Mouse (Mus musculus) embryonic facial prominence, embryonic 11.5 days (tissue): ENCODE measurements around the gene Tyrp1. TPM values are rescaled to one million over a fixed set of nuclear protein-coding genes. Genes with fewer than 3 reads are reported as not detected.

Experiments
- ATAC-seq: fragments of 200-750 bp; cut with Nextera tagmentation; replicated peaks from 2 replicates; pipeline ENCODE4 v1.8.0; 2017; ENCODE audit warnings: low read depth; ENCODE audit not compliant: insufficient number of reproducible peaks, low FRiP score, low TSS enrichment
- DNase-seq: peaks from one replicate; pipeline ENCODE4 v3.0.0-alpha.2; 2015; ENCODE audit warnings: low spot score
- H3K27ac ChIP-seq: fragments of 300-500 bp; sonication (generic); replicated peaks from 2 replicates; pipeline ENCODE4 v1.5.1; 2014; ENCODE audit warnings: mild to moderate bottlenecking, low read depth, low read length, control low read depth
- H3K27me3 ChIP-seq: fragments of 300-500 bp; sonication (generic); 2 replicates; pipeline ENCODE4 v1.6.1; 2014; ENCODE audit warnings: mild to moderate bottlenecking, low read length, moderate library complexity, mixed read lengths; ENCODE audit not compliant: control insufficient read depth, insufficient read depth
- H3K36me3 ChIP-seq: fragments of 300-500 bp; sonication (generic); replicated peaks from 2 replicates; pipeline ENCODE4 v1.6.1; 2014; ENCODE audit warnings: low read depth, mild to moderate bottlenecking, low read length, moderate library complexity, mixed read lengths; ENCODE audit not compliant: control insufficient read depth, insufficient read depth
- H3K4me1 ChIP-seq: fragments of 300-500 bp; sonication (generic); 2 replicates; pipeline ENCODE4 v1.6.1; 2014; ENCODE audit warnings: low read length, mixed read lengths; ENCODE audit not compliant: control insufficient read depth, insufficient read depth
- H3K4me2 ChIP-seq: fragments of 300-500 bp; sonication (generic); 2 replicates; pipeline ENCODE4 v1.6.1; 2014; ENCODE audit warnings: low read depth, mild to moderate bottlenecking, control low read depth, low read length, moderate library complexity
- H3K4me3 ChIP-seq: fragments of 300-500 bp; sonication (generic); 2 replicates; pipeline ENCODE4 v1.5.1; 2014; ENCODE audit warnings: low read depth, low read length, control low read depth
- H3K9ac ChIP-seq: fragments of 300-500 bp; sonication (generic); replicated peaks from 2 replicates; pipeline ENCODE4 v1.6.1; 2014; ENCODE audit warnings: mild to moderate bottlenecking, control low read depth, low read length
- H3K9me3 ChIP-seq: fragments of 300-500 bp; sonication (generic); replicated peaks from 2 replicates; pipeline ENCODE4 v1.6.1; 2016; ENCODE audit warnings: mild to moderate bottlenecking, low read length, inconsistent platforms, mixed read lengths; ENCODE audit not compliant: control insufficient read depth
- WGBS: fragments of 180-500 bp; shearing (Covaris S2); extraction: QIAGEN DNeasy Blood & Tissue Kit; methylation state at CpG from one replicate; pipeline ENCODE4 v1.1.7; 2014; 5-methylcytosine and 5-hydroxymethylcytosine counted together
- polyA plus RNA-seq: library from polyadenylated mRNA; unstranded; fragments of >200 nt; fragmentation: Nextera tagmentation; extraction: Ambion mirVana; gene quantifications from 2 replicates; pipeline ENCODE4 v1.2.1, GENCODE M21; 2014

Gene Tyrp1
- polyA plus RNA-seq, 1 experiment from 2014 or later = 2.1 TPM

DNA sequence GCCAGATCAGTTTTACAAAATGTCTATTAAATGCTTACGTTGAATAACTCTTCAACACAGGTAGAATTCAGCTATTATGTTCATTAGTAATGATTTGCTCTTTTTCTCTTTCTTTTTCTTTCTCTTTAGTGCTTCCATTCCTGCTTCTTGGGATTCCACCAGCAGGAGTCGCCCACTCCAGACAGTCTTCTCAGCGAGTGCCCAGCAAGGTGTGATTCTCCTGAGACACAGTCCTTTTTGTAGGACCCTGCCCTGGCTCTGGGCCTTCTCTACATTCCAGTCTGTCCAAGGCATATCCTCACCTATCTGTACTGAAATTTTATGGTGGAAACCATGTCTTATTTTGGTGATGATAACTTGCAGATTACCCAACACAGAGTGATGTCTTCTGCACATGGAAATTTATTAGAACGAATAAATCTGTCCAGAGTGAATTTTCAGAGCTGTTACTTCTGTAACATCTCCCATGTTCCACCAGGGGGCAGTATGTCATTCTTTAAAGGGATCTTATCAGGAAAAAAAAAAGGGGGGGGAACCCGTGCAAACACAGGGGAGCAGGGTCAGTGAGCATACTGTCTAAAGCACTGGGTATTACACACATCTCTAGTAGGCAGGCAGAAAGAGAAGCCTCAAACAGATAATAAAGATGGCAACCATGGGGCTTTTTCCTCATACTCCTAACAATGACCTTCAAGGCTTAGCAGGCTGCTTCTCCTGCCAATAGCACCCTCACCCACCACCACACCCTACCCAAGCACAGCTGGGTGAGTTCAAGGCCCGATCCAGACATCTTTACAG lies 39.1 kb downstream of the Tyrp1 start:
- Histone ChIP-seq H3K27me3 (no peaks in the 10 kb centered on the region), H3K36me3 (no peaks in the 10 kb centered on the region), H3K9me3 (no peaks in the 10 kb centered on the region), H3K4me1 (no peaks in the 10 kb centered on the region), H3K4me2 (no peak overlapping the region), H3K27ac (no peak overlapping the region), H3K9ac (no peak overlapping the region), H3K4me3 (no peak overlapping the region)
- DNase-seq (peak; percentile 60), ATAC-seq (no peak)
- WGBS = 44% methylated on average over 6 of the region's 6 CpGs

DNA sequence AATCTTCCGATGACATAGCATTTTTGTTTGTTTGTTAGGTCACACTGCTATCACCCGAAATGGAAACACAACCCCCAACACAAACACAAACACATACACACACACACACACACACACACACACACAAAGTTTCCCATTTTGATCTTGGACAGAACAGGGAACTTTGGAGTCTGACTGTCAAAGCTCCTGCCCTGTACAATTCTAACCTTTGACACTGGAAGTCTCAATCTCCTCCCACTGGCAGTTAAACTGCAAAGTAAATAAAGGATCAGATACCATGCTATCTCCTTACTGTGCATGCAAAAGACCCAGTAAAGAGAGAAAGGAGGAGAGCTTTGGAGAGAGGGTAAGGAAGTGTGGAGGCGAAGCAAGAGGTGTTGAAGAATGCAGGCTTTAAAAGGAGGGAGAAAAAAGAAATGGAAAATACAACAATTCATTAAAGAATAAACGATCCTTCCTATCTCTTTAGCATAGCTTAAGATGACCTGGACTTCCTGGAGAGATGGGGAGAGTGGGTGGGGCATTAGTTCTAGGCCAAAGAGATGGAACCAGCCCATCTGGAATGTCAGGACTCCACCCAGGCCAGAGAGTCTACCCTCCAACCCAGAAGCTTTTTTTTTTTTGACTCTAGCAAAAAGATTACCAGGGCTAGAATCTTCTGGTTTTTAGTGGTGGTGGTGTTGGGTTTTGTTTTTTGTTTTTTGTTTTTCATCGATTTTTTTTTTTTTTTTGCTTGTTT lies 40.4 kb downstream of the Tyrp1 start:
- ATAC-seq (no peak), DNase-seq (no peak)
- Histone ChIP-seq H3K9me3 (no peaks in the 10 kb centered on the region), H3K4me3 (no peak overlapping the region), H3K27me3 (no peaks in the 10 kb centered on the region), H3K4me2 (no peak overlapping the region), H3K9ac (no peak overlapping the region), H3K27ac (no peak overlapping the region), H3K36me3 (no peaks in the 10 kb centered on the region), H3K4me1 (no peaks in the 10 kb centered on the region)
- WGBS = 51% methylated on average over 5 of the region's 5 CpGs

DNA sequence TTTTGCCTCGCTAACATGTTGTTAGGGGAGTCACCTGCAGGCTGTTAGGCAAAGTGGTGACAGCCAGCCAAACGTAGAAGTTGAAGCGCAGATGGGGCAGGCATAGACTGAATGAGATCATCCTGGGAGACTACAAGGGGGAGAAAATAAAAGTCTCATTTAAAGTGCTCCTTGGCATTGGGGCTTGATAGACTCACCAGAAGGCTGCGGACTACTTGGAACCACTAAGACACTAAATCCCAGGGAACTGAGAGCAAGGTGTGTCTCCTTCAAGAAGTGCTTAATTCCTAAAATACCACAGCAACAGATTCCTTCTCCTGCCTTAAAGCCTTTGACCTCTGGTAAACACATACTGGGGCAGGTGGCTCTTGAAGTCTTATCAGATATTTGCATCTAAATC lies 41.1 kb downstream of the Tyrp1 start:
- ATAC-seq (no peak), DNase-seq (peak; percentile 13)

DNA sequence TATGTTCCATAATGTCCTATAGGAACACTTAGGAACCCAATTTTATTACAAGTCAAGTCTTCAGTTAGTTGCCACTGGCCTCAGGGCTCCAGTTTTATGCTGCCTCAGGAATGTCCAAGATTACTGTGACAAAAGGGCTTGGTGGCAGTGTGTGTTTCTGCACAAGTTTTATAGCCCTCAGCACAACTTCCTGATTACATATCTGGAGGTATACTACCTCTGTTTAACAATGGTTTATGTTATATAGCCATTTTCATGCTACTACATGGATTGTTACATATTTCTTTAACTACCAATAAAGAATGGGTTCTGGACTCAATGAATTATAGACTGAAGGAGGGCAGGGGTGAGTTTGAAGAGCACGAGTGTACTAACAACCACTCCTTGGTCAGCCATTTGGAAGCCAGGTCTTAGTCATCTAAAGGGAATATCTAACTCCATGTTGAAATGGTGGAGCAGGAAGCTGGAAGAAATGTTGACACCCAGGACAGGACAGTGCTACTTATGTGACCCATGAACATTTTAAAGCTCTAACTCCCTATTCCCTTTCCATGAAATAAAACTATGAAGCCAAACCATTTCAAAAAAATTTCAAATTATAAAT lies 48.2 kb downstream of the Tyrp1 start:
- H3K27me3 ChIP-seq = no peaks in the 10 kb centered on the region
- H3K4me1 ChIP-seq = no peaks in the 10 kb centered on the region
- no peaks in the 10 kb centered on the region for H3K9me3 ChIP-seq
- H3K4me2 ChIP-seq = no peak overlapping the region
- DNase-seq = no peak
- 89% methylated on average over 1 of the region's 1 CpGs for WGBS
- H3K27ac ChIP-seq = no peak overlapping the region
- no peaks in the 10 kb centered on the region for H3K36me3 ChIP-seq
- no peak overlapping the region for H3K4me3 ChIP-seq
- ATAC-seq = no peak
- no peak overlapping the region for H3K9ac ChIP-seq

More for the DNA sequence above, 41.1 kb downstream of the Tyrp1 start:
- 55% methylated on average over 4 of the region's 4 CpGs for WGBS
- H3K9me3 ChIP-seq = no peaks in the 10 kb centered on the region
- H3K27ac ChIP-seq = no peak overlapping the region
- no peaks in the 10 kb centered on the region for H3K27me3 ChIP-seq
- no peak overlapping the region for H3K4me2 ChIP-seq
- no peak overlapping the region for H3K4me3 ChIP-seq
- H3K4me1 ChIP-seq = no peaks in the 10 kb centered on the region
- no peak overlapping the region for H3K9ac ChIP-seq
- no peaks in the 10 kb centered on the region for H3K36me3 ChIP-seq

DNA sequence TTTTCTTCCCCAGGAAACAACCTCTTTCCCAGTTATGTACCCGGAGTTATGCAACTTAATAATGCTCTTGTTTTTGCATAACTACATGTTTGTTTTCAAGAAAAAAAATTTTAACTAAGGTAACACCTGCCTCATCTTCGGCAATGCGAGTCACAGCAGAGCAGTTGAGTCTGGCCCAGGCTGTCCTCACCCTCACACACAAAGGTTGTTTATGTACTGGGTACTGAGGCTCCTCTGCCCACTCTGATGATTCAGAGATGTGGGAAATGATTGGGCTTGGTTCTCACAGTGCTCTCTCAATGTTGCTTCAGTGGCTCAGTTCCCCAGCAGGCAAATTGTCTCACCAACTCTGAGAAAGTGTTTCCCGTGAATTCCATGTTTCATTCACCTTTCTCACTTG lies 52.7 kb downstream of the Tyrp1 start:
- no peak for DNase-seq
- ATAC-seq = no peak
- Histone ChIP-seq H3K36me3 (no peaks in the 10 kb centered on the region), H3K4me3 (no peak overlapping the region), H3K27me3 (no peaks in the 10 kb centered on the region), H3K4me1 (no peaks in the 10 kb centered on the region), H3K9ac (no peak overlapping the region), H3K9me3 (no peaks in the 10 kb centered on the region), H3K27ac (no peak overlapping the region), H3K4me2 (no peak overlapping the region)
- 84% methylated on average over 4 of the region's 4 CpGs for WGBS

DNA sequence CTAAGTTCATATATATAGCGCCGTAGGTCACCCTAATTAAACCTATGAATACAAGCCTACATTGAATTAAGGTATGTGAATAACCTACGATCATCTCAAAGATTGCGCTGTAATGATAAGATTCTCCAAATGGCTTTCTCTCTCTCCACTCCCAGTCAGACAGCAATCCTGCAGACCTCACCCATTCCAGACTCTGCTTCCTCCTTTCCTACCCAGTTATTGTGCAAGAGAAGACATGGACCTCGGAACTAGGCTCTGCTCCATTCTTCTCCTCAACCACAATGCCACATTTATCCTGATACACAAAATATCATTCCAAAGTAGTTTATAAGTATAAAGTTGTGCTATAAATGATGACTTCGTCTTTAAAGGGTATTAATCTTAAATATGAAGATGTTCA lies 57.1 kb downstream of the Tyrp1 start:
- H3K4me2 ChIP-seq = no peak overlapping the region
- no peak overlapping the region for H3K9ac ChIP-seq
- WGBS = 94% methylated on average over 6 of the region's 6 CpGs
- no peak overlapping the region for H3K27ac ChIP-seq
- no peaks in the 10 kb centered on the region for H3K36me3 ChIP-seq
- ATAC-seq (no peak), DNase-seq (no peak)
- no peaks in the 10 kb centered on the region for H3K4me1 ChIP-seq
- no peaks in the 10 kb centered on the region for H3K27me3 ChIP-seq
- no peak overlapping the region for H3K4me3 ChIP-seq
- H3K9me3 ChIP-seq = no peaks in the 10 kb centered on the region

DNA sequence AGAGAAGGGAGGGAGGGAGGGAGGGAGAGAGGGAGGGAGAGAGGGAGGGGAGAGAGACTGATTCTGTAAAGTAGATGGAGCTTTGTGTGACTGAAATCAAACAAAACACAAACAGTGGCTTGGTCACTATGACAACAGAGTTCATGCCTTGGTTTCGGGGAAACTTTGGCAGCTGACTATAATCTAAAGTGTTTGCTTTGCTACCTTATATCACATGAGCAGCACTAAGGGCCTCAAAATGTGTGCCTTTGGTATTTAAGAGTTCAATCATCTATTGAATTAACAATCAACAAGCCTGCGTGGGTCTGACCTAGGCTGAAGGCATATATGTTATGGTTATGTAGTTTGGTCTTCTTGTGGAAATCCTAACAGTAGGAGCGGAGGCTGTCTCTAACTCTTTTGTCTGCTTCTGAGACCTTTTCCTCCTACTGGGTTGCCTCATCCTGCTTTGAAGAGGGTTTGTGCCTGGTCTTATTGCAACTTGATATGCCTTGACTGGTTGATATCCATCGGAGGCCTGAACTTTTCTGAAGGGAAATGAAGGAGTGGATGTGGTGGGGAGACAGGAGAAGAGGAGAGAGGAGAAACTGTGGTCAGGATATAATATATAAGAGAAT lies 61.5 kb downstream of the Tyrp1 start:
- H3K9me3 ChIP-seq = no peaks in the 10 kb centered on the region

More for the DNA sequence above, 61.5 kb downstream of the Tyrp1 start:
- no peak overlapping the region for H3K4me2 ChIP-seq
- no peak overlapping the region for H3K27ac ChIP-seq
- H3K9ac ChIP-seq = no peak overlapping the region
- H3K4me3 ChIP-seq = no peak overlapping the region
- H3K4me1 ChIP-seq = no peaks in the 10 kb centered on the region
- no peaks in the 10 kb centered on the region for H3K27me3 ChIP-seq
- WGBS = 53% methylated on average over 4 of the region's 4 CpGs
- H3K36me3 ChIP-seq = no peaks in the 10 kb centered on the region
- ATAC-seq = no peak
- peak; percentile 57 for DNase-seq
